Mouse (Mus musculus): ENCODE measurements around the gene Lman2l.

- TF ChIP-seq CTCF (IDR thresholded peaks at IDR 0.05; ENCODE audit: extremely low read depth, insufficient read depth, low read length) (no peak), POLR2A (IDR thresholded peaks at IDR 0.05; ENCODE audit: extremely low read depth, insufficient read depth, low read length) (no peak)
Measured at GRCm38 (mm10) chr1:36472106-36472440, 27.0 kb upstream of the Lman2l start.

All from cortical plate, adult 2 months (tissue).